Mouse (Mus musculus) telencephalon, adult 2 months (tissue): ENCODE data around the gene Ifit2.
"Not testable (repeated sequence)": the region's sequence is repeated elsewhere in the genome, so short reads cannot be mapped to it uniquely, and the experiment has no call there.

Source experiments
- DNase-seq: peaks from one replicate; pipeline ENCODE4 v3.0.0-alpha.2; 2011; ENCODE audit warnings: low read depth, low spot score

Gene Ifit2

DNA sequence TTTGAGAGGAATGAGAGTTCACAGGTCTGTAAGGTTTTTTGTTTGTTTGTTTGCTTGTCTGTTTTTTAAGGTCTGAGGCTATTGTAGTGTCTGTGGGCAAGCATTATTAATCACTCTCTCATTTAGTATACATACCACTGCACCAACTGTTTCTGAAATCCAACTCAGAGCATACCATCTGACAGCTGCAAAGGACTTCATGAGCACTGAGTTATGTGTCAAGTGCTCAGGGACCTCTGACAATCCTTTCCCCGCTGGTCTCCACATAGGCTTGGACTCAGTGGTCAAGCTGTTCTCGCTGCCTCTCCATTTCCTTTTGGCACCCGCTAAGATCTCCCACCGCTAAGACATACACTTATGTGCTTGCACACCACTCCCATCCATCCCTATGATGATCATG, 4.3 kb upstream of the Ifit2 start:
- no peak for DNase-seq

DNA sequence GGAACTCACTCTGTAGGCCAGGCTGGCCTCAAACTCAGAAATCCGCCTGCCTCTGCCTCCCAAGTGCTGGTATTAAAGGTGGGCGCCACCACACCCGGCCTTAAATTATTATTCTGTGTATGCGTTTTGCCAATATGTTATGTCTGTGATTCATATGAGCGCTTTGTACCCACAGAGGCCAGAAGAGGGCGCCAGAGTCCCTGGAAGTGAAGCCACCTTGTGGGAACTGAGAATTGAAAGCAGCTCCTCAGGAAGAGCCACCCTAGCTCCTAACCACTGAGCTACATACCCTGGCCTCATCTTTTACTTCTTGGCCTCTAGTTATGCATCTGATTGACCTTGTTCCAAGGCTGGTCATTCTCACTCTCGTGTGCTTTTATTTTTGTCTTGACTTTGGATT, 2.5 kb upstream of the Ifit2 start:
- DNase-seq, result no peak

GRCm38 (mm10) chr19:34550205-34550533, 325 bp upstream of the Ifit2 start:
- DNase-seq, result no peak

DNA sequence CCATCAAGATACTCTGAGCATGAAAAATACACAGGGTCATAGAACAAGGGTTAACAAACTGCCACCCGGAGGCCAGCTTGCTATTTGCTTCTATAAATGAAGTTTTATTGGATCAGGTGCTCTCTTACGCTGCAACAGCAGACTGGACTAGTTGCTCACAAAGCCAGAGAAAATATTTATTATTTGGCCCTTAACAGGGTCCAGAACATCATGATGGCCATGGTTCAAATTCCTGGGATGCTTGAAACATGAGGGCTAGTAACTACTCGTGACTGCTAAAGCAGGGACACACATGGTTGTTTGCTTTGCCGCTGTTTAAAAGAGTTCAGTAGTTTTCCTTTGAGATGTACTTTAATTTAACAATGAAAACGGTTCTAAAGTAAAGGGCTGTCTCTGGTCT, 1.5 kb downstream of the Ifit2 start:
- DNase-seq, result no peak

DNA sequence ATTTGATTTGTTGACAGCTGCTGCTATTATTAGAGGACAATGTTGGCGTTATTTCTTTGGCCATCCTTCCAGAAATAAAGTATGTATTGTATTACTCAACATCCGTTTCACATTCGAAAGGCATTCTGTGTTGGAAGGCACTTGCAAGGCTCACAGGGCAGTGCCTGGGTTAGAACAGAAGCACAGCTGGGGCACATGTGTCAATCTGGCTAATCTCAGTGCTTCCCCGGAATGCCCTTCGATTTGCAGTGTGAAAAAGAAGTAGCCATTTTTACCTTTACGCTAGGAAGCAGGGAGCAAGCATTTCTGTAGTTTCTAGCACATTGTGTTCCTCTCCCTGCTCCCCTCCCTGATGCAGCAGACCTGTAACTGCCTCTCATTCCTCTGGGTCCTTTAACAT, 2.5 kb downstream of the Ifit2 start:
- no peak for DNase-seq

GRCm38 (mm10) chr19:34553522-34553921, 3.0 kb downstream of the Ifit2 start:
- no peak for DNase-seq

- DNase-seq, result no peak
These were observed 3.6 kb downstream of the Ifit2 start for GRCm38 (mm10) chr19:34554061-34554460.

GRCm38 (mm10) chr19:34556621-34557020, 6.1 kb downstream of the Ifit2 start:
- no peak for DNase-seq

- no peak for DNase-seq
These were observed 12.1 kb downstream of the Ifit2 start for GRCm38 (mm10) chr19:34562556-34562955.

- no peak for DNase-seq
These were observed 15.8 kb downstream of the Ifit2 start for GRCm38 (mm10) chr19:34566178-34566784.

- no peak for DNase-seq
These were observed 18.7 kb downstream of the Ifit2 start for GRCm38 (mm10) chr19:34568988-34569895.

DNA sequence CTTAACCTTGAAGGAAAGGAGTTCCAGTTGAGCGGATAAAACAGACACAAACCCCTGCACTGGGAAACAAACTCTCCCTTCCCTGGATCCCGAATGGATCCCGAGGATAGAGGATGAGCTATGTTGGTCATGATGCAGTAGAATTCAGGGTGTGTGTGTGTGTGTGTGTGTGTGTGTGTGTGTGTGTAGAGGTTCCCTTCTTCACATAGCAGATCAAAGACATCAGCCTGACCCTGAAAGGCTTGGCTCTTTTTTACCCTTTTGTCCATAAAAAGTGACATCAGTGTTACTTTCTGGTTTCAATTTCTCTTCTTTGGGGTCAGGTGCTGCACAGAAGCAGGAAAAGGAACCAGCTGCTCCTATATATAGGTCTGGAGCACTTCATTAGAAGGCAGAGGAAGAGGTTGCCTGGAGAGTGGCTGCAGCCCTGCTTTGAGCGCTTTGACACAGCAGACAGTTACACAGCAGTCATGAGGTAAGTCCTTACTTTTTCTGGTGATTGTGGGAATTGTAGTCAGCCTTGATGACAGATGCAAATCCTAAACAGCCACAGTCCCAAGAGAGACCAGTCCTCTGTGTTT, 19.5 kb downstream of the Ifit2 start:
- DNase-seq, result no peak

GRCm38 (mm10) chr19:34571080-34571479, 20.6 kb downstream of the Ifit2 start:
- no peak for DNase-seq

DNA sequence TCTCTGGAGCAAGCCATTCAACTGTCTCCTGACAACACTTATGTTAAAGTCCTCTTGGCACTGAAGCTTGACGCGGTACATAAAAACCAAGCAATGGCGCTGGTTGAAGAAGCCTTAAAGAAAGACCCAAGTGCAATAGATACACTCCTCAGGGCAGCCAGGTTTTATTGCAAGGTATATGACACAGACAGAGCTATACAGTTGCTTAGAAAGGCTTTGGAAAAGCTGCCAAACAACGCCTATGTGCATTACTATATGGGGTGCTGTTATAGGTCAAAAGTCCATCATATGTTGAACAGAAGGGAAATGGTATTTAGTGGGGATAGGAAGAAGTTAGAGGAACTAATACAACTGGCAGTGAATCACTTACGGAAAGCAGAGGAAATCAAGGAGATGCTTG, 23.2 kb downstream of the Ifit2 start:
- no peak for DNase-seq

GRCm38 (mm10) chr19:34577121-34577520, 26.6 kb downstream of the Ifit2 start:
- DNase-seq, result no peak

DNA sequence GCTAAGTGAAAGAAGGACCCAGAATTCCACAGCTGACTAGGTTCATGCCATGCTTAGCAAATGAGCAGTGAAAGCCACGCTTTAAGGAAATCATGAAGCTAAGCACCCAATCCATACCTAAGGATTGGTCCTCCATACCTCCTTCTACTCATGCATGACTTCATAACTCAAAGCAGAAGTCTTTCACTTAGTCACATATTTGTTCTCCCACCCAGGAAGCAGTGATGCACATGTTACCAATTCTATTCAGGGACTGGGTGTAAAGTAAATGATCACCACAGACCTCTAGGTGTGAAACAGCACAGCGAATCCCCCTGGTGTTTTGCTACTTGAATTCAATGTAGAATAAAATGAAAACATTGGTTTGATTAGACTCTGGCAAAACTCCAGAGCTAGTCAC, 32.2 kb downstream of the Ifit2 start:
- not testable (repeated sequence) for DNase-seq

- not testable (repeated sequence) for DNase-seq
These were observed 32.8 kb downstream of the Ifit2 start, which contains the start of gene Ifit3 for GRCm38 (mm10) chr19:34583126-34583766. Gene Ifit3 (plus strand): TSS chr19:34583531.

DNA sequence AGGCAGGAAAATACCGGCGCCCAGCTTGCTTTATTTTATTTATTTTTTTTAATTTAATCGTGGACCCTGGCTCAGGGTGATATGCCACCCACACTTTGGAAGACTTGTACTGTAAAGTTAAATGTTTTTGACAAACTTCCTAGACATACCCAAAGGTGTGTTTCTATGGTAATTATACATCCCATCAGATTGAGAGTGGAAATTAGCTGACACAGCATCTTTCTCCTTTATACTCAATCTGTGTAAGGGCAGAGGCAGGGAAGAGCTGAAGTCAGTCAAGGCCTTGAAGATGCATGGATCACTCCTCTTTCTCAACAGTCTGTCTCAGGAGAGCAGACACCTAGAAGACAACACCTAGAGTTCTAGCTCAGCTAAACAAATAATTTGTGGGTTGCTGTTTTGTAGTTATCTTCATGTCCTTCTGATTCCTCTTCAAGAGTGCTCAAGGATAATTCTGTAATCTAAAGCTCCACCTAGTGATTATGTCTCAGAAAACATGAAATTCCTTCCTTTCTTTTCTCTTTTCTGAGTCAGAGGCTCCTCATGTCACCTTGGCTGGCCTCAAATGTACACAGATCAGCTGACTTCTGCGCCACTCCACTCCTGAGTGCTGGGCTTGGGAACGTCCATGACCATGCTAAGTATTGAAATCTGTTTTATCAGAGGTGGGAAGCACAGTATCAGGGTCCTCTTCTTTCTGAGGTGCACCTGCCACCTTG, 35.4 kb downstream of the Ifit2 start:
- DNase-seq, result not testable (repeated sequence)

- DNase-seq, result peak; percentile 40
These were observed 37.6 kb downstream of the Ifit2 start for GRCm38 (mm10) chr19:34587898-34588692.

- DNase-seq, result no peak
These were observed 38.5 kb downstream of the Ifit2 start for GRCm38 (mm10) chr19:34588959-34589358.

DNA sequence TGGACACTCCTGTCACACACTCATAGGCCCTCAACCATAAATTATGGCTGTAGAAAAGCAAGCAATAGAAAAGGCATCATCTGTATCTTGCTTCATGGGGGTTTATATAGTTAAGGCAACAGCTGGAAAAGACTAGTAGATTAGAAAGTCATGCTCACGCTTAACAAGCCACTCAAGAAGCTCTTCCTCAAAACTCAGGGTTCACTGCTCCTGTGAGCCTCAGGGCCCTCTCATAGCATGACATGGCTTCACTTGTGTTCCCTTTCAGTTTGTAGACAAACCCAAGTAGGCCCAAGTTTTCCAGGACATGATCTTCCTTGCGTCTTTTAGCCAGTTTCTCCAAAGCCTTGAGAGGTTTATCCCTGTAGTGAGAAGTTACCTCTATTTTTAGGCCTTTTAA, 43.0 kb downstream of the Ifit2 start:
- DNase-seq, result no peak
